Mouse (Mus musculus) kidney, postnatal 4 days (tissue): ENCODE measurements around the gene Rgs11.
"Not testable (repeated sequence)": the region's sequence is repeated elsewhere in the genome, so short reads cannot be mapped to it uniquely, and the experiment has no call there.

Experiments
- DNase-seq, 2 experiments: peaks; one replicate each; pipeline ENCODE4 v3.0.0; 2021; ENCODE audit warnings: mixed read lengths in 2 of 2

Gene Rgs11

GRCm38 (mm10) chr17:26202737-26203136 lies at the start of gene Rgs11:
Gene Rgs11, plus strand, starts transcription at chr17:26202951.
- DNase-seq, result peak; percentile 48 to 52

- DNase-seq, result no peak
Measured at GRCm38 (mm10) chr17:26162736-26163135, 40.0 kb upstream of the Rgs11 start.

DNA sequence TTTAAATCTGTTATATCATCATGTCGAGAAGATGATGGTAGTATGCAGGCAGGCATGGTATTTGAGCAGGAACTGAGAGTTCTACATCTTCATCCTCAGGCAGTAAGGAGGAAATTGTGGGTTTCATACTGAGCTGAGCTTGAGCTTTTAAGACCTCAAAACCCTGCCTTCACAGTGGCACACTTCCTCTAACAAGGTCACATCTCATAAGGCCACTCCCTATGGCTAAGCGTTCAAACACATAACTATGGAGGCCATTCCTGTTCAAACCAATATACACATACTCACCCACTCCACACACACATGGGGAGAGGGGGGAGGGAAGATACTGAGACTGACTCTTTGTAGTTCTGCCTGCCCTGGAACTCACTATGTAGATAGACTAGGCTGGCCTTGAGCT lies 34.7 kb upstream of the Rgs11 start:
- DNase-seq, result no peak

- DNase-seq, result not testable (repeated sequence)
Measured at GRCm38 (mm10) chr17:26175248-26175647, 27.5 kb upstream of the Rgs11 start.

- no peak for DNase-seq
Measured at GRCm38 (mm10) chr17:26178611-26179010, 24.1 kb upstream of the Rgs11 start.

- no peak for DNase-seq
Measured at GRCm38 (mm10) chr17:26181179-26181578, 21.6 kb upstream of the Rgs11 start.

DNA sequence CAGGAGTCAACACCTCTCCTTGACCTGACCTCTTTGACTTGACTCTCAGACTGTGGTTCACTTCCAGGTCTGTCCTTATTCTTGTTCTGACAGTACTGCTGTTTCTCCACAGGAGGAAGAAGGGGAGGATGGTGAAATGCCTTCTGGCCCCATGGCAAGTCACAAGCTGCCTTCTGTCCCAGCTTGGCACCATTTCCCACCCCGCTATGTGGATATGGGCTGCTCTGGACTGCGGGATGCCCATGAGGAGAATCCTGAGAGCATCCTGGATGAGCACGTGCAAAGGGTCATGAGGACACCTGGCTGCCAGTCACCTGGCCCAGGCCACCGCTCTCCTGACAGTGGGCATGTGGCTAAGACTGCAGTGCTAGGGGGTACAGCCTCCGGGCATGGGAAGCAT lies 15.2 kb upstream of the Rgs11 start:
- DNase-seq, result no peak

DNA sequence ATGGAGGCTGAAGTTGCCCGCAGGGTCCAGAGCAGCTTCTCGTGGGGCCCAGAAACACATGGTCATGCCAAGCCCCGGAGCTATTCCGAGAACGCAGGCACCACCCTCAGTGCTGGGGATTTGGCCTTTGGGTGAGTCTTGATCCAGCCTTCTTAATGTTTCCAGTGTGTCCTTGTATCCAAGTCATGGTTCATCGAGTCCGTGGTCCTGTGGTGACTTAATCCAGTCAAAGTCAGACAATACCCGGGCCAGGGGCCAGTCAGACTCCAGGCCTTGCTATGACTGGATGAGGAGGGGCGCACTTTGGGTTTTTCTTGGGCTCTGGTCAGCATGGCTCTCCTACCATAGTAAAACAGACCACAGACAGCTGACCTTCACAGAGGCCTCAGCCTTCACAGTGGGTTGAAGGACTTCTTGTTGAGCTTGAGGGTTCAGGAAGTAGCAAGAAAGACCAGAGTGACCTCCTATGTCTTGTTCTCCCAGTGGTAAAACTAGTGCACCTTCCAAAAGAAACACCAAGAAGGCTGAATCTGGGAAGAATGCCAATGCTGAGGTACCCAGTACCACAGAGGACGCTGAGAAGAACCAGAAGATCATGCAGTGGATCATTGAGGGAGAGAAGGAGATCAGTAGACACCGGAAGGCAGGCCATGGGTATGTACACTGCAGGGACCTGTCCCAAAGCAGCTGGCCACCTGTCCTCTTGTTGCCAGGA lies 14.5 kb upstream of the Rgs11 start:
- no peak for DNase-seq

- not testable (repeated sequence) for DNase-seq
Measured at GRCm38 (mm10) chr17:26191486-26191885, 11.3 kb upstream of the Rgs11 start.

DNA sequence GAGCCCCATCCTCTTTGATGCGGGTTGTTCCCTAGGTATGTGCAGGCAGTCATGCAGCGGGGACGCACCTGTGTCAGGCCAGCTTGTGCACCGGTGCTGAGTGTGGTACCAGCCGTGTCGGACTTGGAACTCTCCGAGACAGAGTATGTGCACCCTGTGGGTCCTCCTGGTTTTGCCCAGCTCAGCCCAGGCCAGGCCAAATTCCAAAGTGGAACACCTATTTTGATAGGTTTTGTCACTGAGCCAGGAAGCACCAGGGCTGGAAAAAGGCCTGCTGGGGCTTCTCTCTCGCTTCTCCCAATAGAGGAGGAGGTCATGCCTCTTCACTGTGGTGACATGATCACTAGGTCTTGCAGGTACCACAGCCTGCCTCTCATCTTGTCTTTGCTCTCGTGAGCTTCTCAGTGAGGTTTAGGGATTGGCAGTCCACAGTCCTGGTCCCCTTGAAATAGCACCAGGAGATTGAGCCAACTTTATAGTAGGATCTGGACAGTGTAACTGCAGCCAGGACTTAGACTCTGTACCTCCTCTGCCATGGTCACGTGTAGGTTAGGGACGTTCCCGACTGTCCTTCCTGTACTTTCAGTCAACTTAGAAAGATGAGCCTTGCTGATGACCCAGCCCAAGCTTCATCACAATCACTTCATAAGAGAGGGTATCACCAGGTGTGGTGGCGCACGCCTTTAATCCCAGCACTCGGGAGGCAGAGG lies 10.1 kb upstream of the Rgs11 start:
- DNase-seq, result no peak

- DNase-seq, result no peak
Measured at GRCm38 (mm10) chr17:26198892-26199291, 3.9 kb upstream of the Rgs11 start, which contains the start of gene Pdia2. Gene Pdia2, minus strand, starts transcription at chr17:26199087.

DNA sequence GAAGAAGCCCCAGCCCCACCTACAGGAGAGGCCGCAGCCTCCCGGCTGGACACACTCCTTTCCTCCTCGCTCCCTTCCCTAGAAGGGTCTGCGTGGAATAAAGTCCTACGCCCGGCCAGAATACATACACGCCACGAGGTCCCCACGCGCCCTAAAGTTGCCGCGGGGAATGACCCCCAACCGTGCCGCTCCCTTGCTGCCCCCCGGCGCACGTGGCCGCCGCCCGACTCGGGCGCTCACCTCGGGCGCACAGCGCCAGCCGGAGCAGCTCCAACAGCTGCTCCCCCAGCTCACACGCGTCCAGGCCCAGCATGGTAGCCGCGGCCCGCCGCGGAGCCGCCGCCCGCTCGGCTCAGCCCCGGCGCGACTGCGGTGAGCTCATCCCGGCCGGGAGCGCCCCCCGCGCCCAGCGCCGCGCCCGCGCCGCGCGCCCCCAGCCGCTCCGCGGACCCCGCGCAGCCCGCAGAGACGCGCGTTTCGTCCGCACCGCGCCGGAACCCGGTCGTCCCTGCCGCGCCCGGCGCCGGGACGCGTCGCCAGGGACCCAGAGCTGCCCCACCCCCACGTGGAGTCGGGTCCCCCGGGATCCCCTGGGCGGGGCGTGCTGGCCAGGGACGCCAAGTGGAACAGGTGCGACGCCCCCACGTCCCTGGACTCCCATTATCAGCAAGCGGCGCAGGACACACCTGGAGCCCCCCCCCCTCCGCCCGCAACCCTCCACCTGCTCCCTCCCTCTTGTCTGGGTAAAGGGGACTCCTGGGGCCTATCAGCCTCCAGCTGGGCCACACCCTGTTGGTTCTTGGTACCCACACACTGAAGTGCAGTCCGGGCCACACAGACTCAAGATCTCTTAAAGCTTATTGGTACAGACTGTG lies 1.7 kb upstream of the Rgs11 start:
- DNase-seq, result peak; percentile 32 to 51

DNA sequence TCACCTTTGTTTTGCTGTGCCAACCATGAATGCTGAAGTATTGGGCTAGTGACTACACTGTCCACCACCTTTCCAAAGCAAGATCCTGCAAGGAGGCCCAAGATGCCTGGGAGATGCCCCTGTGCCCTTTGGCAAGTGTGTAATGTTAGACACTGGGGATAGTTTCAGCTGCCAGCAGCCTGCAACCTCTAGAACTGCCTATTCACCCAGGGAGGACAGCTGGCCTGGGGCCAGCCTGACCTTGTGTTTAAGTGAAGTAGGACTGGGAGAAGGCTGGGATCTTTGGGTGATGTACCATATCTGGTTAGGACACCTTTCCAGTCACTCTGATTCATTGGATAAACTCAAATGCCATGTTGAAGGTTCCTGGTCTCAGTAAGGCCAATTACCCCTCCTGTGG lies 753 bp upstream of the Rgs11 start:
- DNase-seq, result no peak

DNA sequence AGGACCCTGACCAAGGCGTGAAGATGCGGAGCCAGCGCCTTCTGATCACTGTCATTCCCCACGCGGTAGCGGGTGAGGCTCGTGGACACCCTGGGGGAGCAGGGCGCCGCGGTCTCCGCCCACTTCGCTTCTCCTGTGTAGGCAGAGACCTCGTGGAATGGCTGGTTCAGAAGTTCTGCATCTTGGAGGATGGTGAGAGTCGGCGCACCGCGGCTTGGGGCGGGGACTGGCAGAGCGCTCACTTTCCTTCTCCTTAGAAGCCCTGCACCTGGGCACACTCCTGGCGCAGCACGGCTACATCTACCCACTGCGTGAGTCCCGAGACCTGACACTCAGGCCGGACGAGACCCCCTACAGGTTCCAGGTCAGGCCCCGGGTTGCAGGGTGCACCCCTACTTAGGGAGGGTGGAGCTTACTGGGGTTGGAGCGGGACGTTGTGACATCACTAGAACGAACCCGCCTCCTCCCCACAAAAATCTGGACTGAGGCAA lies 615 bp downstream of the Rgs11 start:
- peak; percentile 44 to 55 for DNase-seq

DNA sequence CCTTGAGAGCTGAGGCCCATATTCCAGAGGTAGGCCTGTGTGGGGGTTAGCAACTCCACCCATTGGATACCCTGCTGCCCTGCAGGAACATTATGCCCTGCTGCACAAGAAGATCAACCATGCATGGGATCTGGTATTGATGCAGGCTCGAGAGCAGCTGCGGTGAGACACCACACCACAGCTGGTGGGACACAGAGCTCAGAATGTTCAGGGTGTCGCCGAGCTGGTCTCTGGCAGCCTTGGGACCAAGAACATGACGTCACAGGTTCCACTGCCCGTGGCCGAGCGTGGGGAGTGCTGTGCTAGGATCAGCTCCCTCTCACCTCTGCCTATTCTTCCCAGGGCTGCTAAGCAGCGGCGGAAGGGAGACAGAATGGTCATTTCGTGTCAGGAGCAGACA lies 2.0 kb downstream of the Rgs11 start:
- DNase-seq, result no peak

- DNase-seq, result no peak
Measured at GRCm38 (mm10) chr17:26206392-26206791, 3.6 kb downstream of the Rgs11 start.

DNA sequence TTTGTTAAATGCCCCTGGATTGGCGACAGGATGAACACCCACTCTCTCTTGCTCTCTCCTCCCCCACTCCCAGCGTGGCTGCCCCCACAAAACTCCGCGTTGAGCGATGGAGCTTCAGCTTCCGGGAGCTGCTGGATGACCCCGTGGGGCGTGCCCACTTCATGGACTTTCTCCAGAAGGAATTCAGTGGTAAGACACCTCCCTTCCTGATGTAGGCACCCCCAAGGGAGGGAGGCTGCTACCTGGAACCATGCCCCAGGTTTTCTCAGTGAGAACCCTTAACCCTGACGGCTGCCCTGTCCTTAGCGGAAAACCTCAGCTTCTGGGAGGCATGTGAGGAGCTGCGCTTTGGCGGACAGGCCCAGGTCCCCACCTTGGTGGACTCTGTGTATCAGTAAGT lies 4.9 kb downstream of the Rgs11 start, which contains the start of gene Arhgdig:
Gene Arhgdig (minus strand): TSS at position 101 of the 400 bp plus-strand sequence.
- DNase-seq, result no peak

DNA sequence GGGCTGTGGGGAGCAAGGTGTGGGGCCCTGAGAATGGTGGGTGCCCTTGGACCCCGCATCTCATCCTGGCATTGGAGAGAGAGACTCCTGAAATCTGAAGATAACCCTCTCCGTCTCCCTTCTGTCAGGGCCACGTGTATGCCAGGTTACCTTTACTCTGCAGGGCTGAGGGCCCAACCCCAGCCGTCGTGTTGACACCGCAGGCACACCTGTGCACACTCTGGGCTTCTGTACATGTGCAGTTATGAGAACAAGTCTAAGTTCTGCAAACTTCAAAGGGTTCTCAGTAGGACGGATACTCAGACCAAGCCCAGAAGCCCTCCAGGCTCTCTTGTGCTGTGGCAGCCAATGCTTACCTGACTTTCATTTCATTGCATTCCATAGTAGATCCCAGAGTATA lies 9.5 kb downstream of the Rgs11 start:
- no peak for DNase-seq

DNA sequence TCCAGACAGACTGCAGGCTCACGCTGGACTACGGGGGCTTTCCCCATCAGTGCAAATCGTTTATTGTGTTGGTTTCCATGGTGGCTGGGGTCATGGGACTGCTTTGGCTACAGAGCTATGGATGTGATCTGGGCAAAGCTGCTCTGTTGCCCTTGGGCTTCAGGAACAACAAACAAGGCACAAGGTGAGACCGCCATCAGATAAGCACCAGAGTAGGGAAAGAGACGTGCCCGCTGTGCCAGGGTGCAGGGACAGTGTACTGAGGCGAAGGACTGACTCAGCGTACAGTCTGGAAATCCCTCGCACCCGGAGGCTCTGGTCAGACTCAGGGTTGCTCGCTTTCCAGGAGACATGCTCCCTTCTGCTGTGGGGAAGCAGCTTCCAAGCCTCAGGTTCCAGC lies 9.9 kb downstream of the Rgs11 start:
- DNase-seq, result no peak

GRCm38 (mm10) chr17:26221508-26221907 lies 18.8 kb downstream of the Rgs11 start:
- no peak for DNase-seq

- peak; percentile 39 to 61 for DNase-seq
Measured at GRCm38 (mm10) chr17:26225150-26225549, 22.4 kb downstream of the Rgs11 start.

GRCm38 (mm10) chr17:26229776-26230175 lies 27.0 kb downstream of the Rgs11 start:
- DNase-seq, result no peak

DNA sequence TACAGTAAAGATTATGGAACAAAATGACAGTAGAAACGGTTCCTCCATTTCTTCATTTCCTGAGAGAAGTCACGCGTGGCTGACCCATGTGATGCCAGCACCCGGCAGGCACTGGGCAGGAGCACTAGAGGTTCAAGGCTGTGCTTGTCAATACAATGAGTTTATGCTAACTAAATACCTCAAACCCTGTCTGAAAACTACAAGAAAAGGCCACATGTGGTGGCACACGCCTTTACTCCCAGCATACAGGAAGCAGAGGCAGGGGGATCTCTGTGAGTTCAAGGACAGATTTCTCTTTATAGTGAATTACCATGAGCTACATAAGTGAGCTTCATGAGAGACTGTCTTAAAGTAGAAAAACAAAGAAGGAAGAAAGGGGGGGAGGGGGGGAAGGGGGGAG lies 28.4 kb downstream of the Rgs11 start:
- no peak for DNase-seq
